Mouse (Mus musculus) erythroblast, embryonic 14.5 days (primary cell): Measurements from ENCODE around the gene Zfp385a. TPM values are rescaled to one million over a fixed set of nuclear protein-coding genes. Genes with fewer than 3 reads are reported as not detected.

Experiments
- H3K27me3 ChIP-seq: 2 replicates; pipeline ENCODE4 v1.6.1; 2012; ENCODE audit warnings: inconsistent platforms; ENCODE audit not compliant: control insufficient read depth
- H3K36me3 ChIP-seq: 2 replicates; pipeline ENCODE4 v1.6.1; 2012; ENCODE audit warnings: mild to moderate bottlenecking, inconsistent platforms; ENCODE audit not compliant: control insufficient read depth
- H3K4me1 ChIP-seq: 2 replicates; pipeline ENCODE4 v1.6.1; 2012; ENCODE audit warnings: inconsistent platforms; ENCODE audit not compliant: control insufficient read depth
- H3K4me3 ChIP-seq: replicated peaks from 2 replicates; pipeline ENCODE3; 2012; ENCODE audit warnings: moderate library complexity, mild to moderate bottlenecking, inconsistent platforms
- H3K9me3 ChIP-seq: 2 replicates; pipeline ENCODE4 v1.6.1; 2012; ENCODE audit warnings: low read length, inconsistent platforms, mixed read lengths; ENCODE audit not compliant: control insufficient read depth
- GATA1 ChIP-seq: IDR thresholded peaks from 2 replicates; pipeline ENCODE4 v1.6.1; 2012; ENCODE audit warnings: low read length, inconsistent platforms, mixed read lengths
- TAL1 ChIP-seq: IDR thresholded peaks from 3 replicates; pipeline ENCODE4 v1.6.1; 2012; ENCODE audit warnings: low read length, inconsistent platforms, mixed read lengths
- polyA plus RNA-seq: library from polyadenylated mRNA; stranded (reverse); fragments of >175 nt; gene quantifications from 2 replicates; pipeline ENCODE4 v1.2.3, GENCODE M21; 2012

The Zfp385a gene
- polyA plus RNA-seq, 1 experiment, result 1.6 TPM

DNA sequence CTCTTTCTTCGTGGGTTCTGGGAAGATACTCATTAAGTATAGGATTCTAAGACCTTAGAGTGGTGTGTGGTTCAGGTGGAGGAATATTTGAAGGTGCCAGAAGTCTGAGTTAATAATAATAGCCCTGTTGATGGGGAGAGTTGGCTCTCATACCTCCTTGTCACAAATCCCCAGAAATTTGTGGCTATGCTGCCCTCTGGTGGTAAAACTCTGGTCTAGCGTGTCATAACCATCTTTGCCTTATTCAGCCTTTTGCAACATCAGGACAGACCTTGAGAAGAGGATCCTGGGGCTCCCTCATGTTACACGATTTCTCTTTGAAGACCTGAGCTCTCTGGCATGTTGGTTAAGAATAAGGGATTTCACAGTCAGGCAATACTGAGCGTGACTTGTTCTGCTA, 2.5 kb upstream of the Zfp385a start:
- H3K9me3 ChIP-seq, result no peaks in the 10 kb centered on the region
- H3K4me3 ChIP-seq, result no peak overlapping the region
- H3K4me1 ChIP-seq, result peaks cover 32% of the 10 kb centered on the region
- H3K27me3 ChIP-seq, result peaks cover 49% of the 10 kb centered on the region
- TF ChIP-seq TAL1 (no peak), GATA1 (no peak)
- H3K36me3 ChIP-seq, result peaks cover 12% of the 10 kb centered on the region

DNA sequence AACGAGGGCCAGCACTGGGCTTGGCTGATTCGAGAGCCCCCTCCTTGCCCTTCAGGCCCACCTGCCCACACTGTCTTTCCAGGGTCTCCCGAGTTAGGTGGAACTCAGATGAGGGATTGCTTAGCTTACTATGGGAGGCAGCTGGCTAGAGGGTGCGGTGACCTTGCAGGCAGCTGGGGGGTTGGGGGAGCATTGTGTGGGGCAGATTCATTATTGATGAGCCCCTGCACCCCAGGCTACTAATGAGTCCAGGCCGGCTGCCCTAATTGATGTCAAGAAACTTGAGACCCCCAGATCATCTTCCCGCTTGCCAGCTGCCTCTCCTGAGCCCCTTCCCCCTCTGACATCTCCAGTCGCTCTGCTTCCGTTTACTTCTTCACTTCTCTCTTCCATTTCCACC, 1.7 kb upstream of the Zfp385a start:
- no peak for TF ChIP-seq TAL1
- no peak for TF ChIP-seq GATA1
- H3K27me3 ChIP-seq, result peaks cover 53% of the 10 kb centered on the region
- H3K4me3 ChIP-seq, result no peak overlapping the region
- H3K4me1 ChIP-seq, result peaks cover 36% of the 10 kb centered on the region
- H3K9me3 ChIP-seq, result no peaks in the 10 kb centered on the region
- peaks cover 12% of the 10 kb centered on the region; the same call in 1 of the 2 replicates for H3K36me3 ChIP-seq

DNA sequence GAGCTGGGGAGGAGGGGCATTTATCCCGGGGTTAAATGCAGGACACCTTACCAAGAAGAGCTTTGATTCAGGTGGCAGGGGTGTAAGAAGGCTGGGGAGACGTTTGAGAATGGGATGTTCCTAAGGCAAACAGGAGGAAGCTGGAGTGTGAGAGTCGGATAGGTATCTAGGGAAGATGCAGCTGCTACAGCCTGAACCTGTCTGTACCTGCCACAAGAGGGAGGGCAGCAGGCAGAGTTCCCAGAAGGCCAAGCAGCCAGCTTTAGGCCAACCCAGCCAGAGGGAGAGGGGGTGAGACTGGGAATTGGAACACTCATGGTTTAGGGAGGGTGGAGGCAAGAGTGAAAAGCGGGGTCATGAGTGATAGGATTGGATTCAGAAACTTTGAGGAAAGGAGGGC, 893 bp upstream of the Zfp385a start:
- TF ChIP-seq TAL1, result no peak
- no peak for TF ChIP-seq GATA1
- Histone ChIP-seq H3K36me3 (peaks cover 11% of the 10 kb centered on the region; the same call in 1 of the 2 replicates), H3K9me3 (no peaks in the 10 kb centered on the region), H3K4me3 (no peak overlapping the region), H3K27me3 (peaks cover 53% of the 10 kb centered on the region), H3K4me1 (peaks cover 36% of the 10 kb centered on the region)

DNA sequence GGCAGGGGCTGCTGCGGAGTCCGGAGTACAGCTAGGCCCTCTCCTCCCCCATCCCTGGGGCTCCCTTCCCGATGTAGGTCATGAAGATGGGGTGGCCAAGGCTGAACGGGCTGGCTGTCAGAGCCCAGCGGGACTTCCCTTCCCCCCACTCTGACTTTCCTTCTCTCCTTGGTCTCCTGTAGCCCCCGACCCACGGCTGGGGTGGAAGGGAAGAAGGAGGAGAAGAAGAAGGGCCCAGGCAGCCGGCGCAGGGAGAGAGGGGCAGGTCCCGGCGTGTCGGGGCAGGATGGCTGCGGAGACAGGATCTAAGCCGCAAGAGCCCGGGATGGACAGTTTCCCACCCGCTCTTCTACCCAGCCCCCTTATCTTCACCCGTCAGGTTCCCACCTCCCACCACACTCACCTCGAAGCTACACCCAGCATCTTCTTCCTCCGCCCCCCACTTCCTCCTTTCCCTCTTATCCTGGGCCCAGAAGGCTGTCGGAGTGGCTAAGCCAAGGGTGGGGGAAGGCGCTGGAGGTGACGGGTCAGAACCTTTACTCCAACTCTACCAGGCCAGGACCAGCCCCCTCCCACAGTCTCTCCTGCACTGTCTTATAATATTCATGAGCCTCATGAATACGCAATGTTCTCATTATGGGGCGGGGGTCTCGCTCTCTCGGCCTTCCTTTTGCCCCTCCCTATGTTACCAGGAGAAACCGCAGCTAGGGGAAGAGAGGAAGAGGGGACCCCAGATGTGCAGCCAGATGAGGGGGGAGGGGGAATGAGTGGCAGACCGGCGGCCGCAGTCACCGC, 530 bp downstream of the Zfp385a start:
- Histone ChIP-seq H3K27me3 (peaks cover 53% of the 10 kb centered on the region), H3K4me3 (peak overlapping the region; percentile 64), H3K4me1 (peaks cover 39% of the 10 kb centered on the region), H3K36me3 (peaks cover 4% of the 10 kb centered on the region; the same call in 1 of the 2 replicates), H3K9me3 (no peaks in the 10 kb centered on the region)
- TF ChIP-seq GATA1, result no peak
- TF ChIP-seq TAL1, result no peak

DNA sequence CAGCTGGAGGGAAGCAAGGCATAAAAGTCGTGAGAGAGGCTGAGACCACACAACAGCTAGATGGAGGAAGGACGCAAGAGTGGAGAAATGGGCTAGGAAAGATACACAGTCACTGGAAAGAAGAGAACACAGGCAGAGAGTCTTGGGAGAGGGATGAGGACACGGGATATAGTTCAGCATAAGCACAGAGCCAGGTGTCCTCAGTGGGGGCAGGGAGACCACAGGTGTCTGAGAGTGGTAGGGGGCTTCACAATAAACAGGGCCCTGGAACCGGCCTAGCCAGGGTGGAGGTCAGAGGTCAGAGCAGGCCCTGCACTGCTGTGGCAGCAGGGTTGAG, 1.1 kb downstream of the Zfp385a start:
- TF ChIP-seq TAL1 (no peak), GATA1 (no peak)
- peaks cover 53% of the 10 kb centered on the region for H3K27me3 ChIP-seq
- no peaks in the 10 kb centered on the region; the same call in 1 of the 2 replicates for H3K36me3 ChIP-seq
- peak overlapping the region; percentile 64 for H3K4me3 ChIP-seq
- peaks cover 39% of the 10 kb centered on the region for H3K4me1 ChIP-seq
- H3K9me3 ChIP-seq, result no peaks in the 10 kb centered on the region

DNA sequence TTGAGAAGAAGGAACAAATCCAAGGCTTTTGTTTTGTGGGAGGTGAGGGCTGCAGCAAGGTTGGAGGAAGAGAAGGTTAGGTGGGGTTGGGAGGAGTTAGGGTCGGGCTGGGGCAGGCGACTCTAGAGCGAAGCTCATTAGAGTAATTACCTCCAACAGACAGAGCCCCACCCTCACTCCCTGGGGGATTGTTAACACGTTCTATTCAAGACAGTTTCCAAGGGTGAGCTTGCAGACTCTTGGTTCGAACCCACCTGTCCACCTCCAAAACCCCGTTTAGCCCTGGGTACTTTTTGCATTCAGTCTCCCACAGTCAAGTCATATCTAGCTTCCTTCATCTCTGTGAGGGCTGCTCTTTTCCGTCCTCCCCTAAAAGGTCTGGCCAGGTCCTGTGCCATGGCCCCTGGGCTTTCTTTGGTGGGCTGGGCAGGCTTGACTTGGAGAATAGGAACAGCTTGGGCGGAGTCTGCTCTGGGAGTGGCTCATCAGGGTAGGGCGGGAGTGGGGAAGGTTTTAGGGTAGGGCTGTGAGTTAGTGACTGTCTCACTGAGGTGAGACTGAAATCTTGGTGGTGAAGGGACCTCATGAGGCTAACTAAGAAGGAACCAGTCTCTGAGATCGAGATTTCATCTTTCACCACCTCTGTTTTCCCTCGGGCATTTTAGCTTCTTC, 2.8 kb downstream of the Zfp385a start:
- Histone ChIP-seq H3K4me3 (no peak overlapping the region), H3K4me1 (peaks cover 39% of the 10 kb centered on the region), H3K36me3 (no peaks in the 10 kb centered on the region), H3K9me3 (no peaks in the 10 kb centered on the region), H3K27me3 (peaks cover 51% of the 10 kb centered on the region)
- TF ChIP-seq GATA1 (no peak), TAL1 (no peak)

DNA sequence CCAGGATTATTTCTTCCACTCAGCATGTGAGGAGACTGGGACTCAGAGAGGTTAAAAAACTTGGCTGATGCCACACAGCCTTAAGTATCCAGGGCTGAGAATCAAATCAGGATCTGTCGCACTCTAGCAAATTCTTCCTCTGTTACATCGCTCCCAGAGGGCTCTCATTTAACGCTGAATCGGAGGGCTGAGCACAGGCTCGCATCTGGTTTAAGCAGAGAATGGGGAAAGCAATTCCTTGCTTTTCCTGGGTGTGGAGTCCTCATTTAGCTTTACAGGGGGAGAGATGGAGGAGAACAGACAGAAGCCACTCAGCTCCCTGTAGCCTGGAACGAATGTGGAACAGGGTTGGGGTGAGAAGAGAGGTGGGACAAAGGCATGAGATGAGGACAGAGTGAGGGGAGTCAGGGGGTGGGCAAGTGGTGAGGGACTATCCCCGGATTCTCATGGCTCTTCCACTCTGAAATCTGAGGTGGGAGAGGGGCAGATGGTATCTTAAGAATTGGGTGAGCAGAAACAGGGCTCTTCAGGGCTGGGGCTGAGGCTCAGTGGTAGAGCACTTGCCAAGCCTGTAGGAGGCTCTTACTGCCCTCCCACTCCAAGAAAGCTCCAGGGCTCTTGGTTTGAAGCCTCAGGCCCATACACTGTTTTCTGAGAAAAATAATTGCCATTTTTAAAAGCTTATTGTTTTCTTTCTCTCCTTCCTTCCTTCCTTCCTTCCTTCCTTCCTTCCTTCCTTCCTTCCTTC, 4.2 kb downstream of the Zfp385a start:
- Histone ChIP-seq H3K27me3 (peaks cover 37% of the 10 kb centered on the region), H3K9me3 (no peaks in the 10 kb centered on the region), H3K36me3 (no peaks in the 10 kb centered on the region), H3K4me1 (peaks cover 39% of the 10 kb centered on the region), H3K4me3 (no peak overlapping the region)
- no peak for TF ChIP-seq TAL1
- no peak for TF ChIP-seq GATA1

DNA sequence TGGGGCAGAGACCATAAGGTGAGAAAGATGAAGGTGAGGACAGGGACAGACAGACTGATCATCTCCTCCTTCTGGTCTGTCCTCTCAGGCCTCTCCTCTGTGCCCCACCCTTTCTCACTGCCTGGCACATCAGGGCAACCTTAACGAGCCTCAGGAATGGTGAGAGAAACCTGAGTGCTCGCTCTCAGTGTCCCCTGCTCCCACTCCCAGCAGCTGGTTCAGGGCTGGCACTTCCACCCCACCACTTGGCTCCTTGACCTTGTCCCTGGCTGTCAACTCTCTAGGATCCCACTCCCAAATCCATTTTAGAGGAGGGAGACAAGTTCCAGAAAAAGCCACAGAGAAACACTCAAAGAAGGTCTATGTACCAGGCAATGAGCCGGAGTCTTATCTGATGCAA, 4.9 kb downstream of the Zfp385a start:
- H3K4me3 ChIP-seq, result no peak overlapping the region
- peaks cover 30% of the 10 kb centered on the region for H3K27me3 ChIP-seq
- no peaks in the 10 kb centered on the region for H3K9me3 ChIP-seq
- no peak for TF ChIP-seq GATA1
- TF ChIP-seq TAL1, result no peak
- H3K36me3 ChIP-seq, result no peaks in the 10 kb centered on the region
- peaks cover 33% of the 10 kb centered on the region for H3K4me1 ChIP-seq

DNA sequence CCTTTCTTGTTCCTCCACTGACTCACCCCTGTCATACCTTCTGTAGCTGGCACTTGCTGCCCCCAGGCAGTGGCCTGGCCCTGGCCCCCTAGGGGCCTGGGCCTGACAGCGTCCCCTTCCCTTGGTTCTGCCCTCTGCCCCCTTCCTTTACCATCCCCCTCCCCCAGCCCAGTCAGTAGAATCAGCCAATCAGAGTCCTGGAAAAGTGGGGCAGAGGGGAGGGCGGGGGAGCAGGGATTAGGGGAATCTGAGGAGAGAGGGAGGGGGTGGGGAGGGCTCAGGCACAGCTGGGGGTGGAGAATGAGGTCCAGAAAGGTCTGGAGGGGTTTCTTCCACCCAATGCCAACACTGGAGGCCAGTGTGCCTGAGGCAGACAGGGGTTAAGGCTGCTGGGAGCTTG, 5.7 kb downstream of the Zfp385a start:
- H3K9me3 ChIP-seq, result no peaks in the 10 kb centered on the region
- H3K4me1 ChIP-seq, result peaks cover 25% of the 10 kb centered on the region
- no peaks in the 10 kb centered on the region for H3K36me3 ChIP-seq
- TF ChIP-seq TAL1, result no peak
- no peak for TF ChIP-seq GATA1
- H3K27me3 ChIP-seq, result peaks cover 22% of the 10 kb centered on the region
- H3K4me3 ChIP-seq, result peak overlapping the region; percentile 1
